Mouse (Mus musculus) limb, embryonic 14.5 days (tissue): ENCODE results near the gene Spock1. TPM values are rescaled to one million over a fixed set of nuclear protein-coding genes. Genes with fewer than 3 reads are reported as not detected.

ENCODE experiments used
- ATAC-seq: fragments of 200-750 bp; cut with Nextera tagmentation; 2 replicates; pipeline ENCODE4 v1.8.0; 2017; ENCODE audit warnings: low read depth, moderate number of reproducible peaks, moderate TSS enrichment; ENCODE audit not compliant: low FRiP score
- DNase-seq: peaks from one replicate; pipeline ENCODE4 v3.0.0-alpha.2; 2015; ENCODE audit warnings: low spot score
- H3K27ac ChIP-seq: fragments of 300-500 bp; sonication (generic); replicated peaks from 2 replicates; pipeline ENCODE4 v1.5.1; 2014; ENCODE audit warnings: low read depth, mild to moderate bottlenecking, low read length, moderate library complexity, mixed read lengths
- H3K27me3 ChIP-seq: fragments of 300-500 bp; sonication (generic); 2 replicates; pipeline ENCODE4 v1.6.1; 2014; ENCODE audit warnings: low read length, mixed read lengths; ENCODE audit not compliant: control insufficient read depth, insufficient read depth
- H3K36me3 ChIP-seq: fragments of 300-500 bp; sonication (generic); 2 replicates; pipeline ENCODE4 v1.6.1; 2014; ENCODE audit warnings: mild to moderate bottlenecking, low read length, moderate library complexity, mixed read lengths; ENCODE audit not compliant: control insufficient read depth, insufficient read depth
- H3K4me1 ChIP-seq: fragments of 300-500 bp; sonication (generic); 2 replicates; pipeline ENCODE4 v1.6.1; 2014; ENCODE audit warnings: antibody characterized with exemption, low read length, mixed read lengths; ENCODE audit not compliant: control insufficient read depth, insufficient read depth
- H3K4me2 ChIP-seq: fragments of 300-500 bp; sonication (generic); replicated peaks from 2 replicates; pipeline ENCODE4 v1.6.1; 2014; ENCODE audit warnings: low read depth, mild to moderate bottlenecking, low read length, moderate library complexity; ENCODE audit not compliant: severe bottlenecking
- H3K4me3 ChIP-seq: fragments of 300-500 bp; sonication (generic); replicated peaks from 2 replicates; pipeline ENCODE4 v1.5.1; 2014; ENCODE audit warnings: low read length
- H3K9ac ChIP-seq: fragments of 300-500 bp; sonication (generic); 2 replicates; pipeline ENCODE4 v1.6.1; 2014; ENCODE audit warnings: mild to moderate bottlenecking, low read depth, low read length, moderate library complexity; ENCODE audit not compliant: severe bottlenecking
- H3K9me3 ChIP-seq: fragments of 300-500 bp; sonication (generic); 2 replicates; pipeline ENCODE4 v1.6.1; 2016; ENCODE audit warnings: low read length; ENCODE audit not compliant: control insufficient read depth
- POLR2A ChIP-seq: fragments of 200-500 bp; IDR thresholded peaks from 2 replicates; pipeline ENCODE4 v1.8.0; 2012; ENCODE audit warnings: inconsistent platforms, mild to moderate bottlenecking, moderate library complexity, borderline replicate concordance; ENCODE audit not compliant: insufficient read depth, insufficient read length; ENCODE audit errors: extremely low read depth
- WGBS: fragments of 180-500 bp; shearing (Covaris S2); extraction: QIAGEN DNeasy Blood & Tissue Kit; methylation state at CpG from one replicate; pipeline ENCODE4 v1.1.7; 2014; 5-methylcytosine and 5-hydroxymethylcytosine counted together
- polyA plus RNA-seq, 2 experiments: library from polyadenylated mRNA; depleted of rRNA in 1 of 2; stranded (reverse) in 1 of 2; unstranded in 1 of 2; fragments of >200 nt; fragmentation: Nextera tagmentation in 1 of 2; extraction: Ambion mirVana in 1 of 2; gene quantifications; 2 replicates each; pipeline versions ENCODE4 v1.2.1 to v1.2.3; 2012 to 2014

Gene Spock1
- polyA plus RNA-seq, 2 experiments, result 1.6 to 2.1 TPM

- Histone ChIP-seq H3K9ac (no peak overlapping the region), H3K4me3 (no peak overlapping the region), H3K27ac (no peak overlapping the region), H3K27me3 (peaks cover 7% of the 10 kb centered on the region; the same call in 1 of the 2 replicates), H3K36me3 (no peaks in the 10 kb centered on the region), H3K9me3 (no peaks in the 10 kb centered on the region), H3K4me2 (no peak overlapping the region), H3K4me1 (peaks cover 10% of the 10 kb centered on the region; the same call in 1 of the 2 replicates)
- 79% methylated on average over 1 of the region's 1 CpGs for WGBS
- no peak for TF ChIP-seq POLR2A
- no peak for ATAC-seq
- DNase-seq, result no peak
Observed at GRCm38 (mm10) chr13:57673399-57673798, 234.7 kb downstream of the Spock1 start.

- Histone ChIP-seq H3K27me3 (peaks cover 7% of the 10 kb centered on the region; the same call in 1 of the 2 replicates), H3K4me2 (no peak overlapping the region), H3K9ac (no peak overlapping the region), H3K4me1 (peaks cover 10% of the 10 kb centered on the region; the same call in 1 of the 2 replicates), H3K36me3 (no peaks in the 10 kb centered on the region), H3K27ac (no peak overlapping the region), H3K4me3 (no peak overlapping the region), H3K9me3 (no peaks in the 10 kb centered on the region)
- ATAC-seq (no peak), DNase-seq (no peak)
- TF ChIP-seq POLR2A, result no peak
- 59% methylated on average over 3 of the region's 3 CpGs for WGBS
Observed at GRCm38 (mm10) chr13:57672762-57673161, 235.4 kb downstream of the Spock1 start.

- H3K4me3 ChIP-seq, result no peak overlapping the region
- peaks cover 7% of the 10 kb centered on the region; the same call in 1 of the 2 replicates for H3K27me3 ChIP-seq
- no peak for ATAC-seq
- peaks cover 17% of the 10 kb centered on the region for H3K4me1 ChIP-seq
- no peak for TF ChIP-seq POLR2A
- no peaks in the 10 kb centered on the region for H3K9me3 ChIP-seq
- H3K27ac ChIP-seq, result no peak overlapping the region
- H3K36me3 ChIP-seq, result no peaks in the 10 kb centered on the region
- WGBS, result 28% methylated on average over 9 of the region's 9 CpGs
- no peak for DNase-seq
- H3K4me2 ChIP-seq, result no peak overlapping the region
- H3K9ac ChIP-seq, result no peak overlapping the region
Observed at GRCm38 (mm10) chr13:57671919-57672318, 236.2 kb downstream of the Spock1 start.

GRCm38 (mm10) chr13:57671322-57671721 is 236.8 kb downstream of the Spock1 start:
- H3K4me1 ChIP-seq, result peaks cover 23% of the 10 kb centered on the region
- DNase-seq, result no peak
- no peak overlapping the region for H3K9ac ChIP-seq
- ATAC-seq, result no peak
- H3K9me3 ChIP-seq, result no peaks in the 10 kb centered on the region
- H3K27ac ChIP-seq, result no peak overlapping the region
- TF ChIP-seq POLR2A, result no peak
- H3K4me3 ChIP-seq, result no peak overlapping the region
- H3K27me3 ChIP-seq, result peaks cover 7% of the 10 kb centered on the region; the same call in 1 of the 2 replicates
- H3K36me3 ChIP-seq, result no peaks in the 10 kb centered on the region
- no peak overlapping the region for H3K4me2 ChIP-seq
- 50% methylated on average over 5 of the region's 5 CpGs for WGBS

GRCm38 (mm10) chr13:57667621-57668020 is 240.5 kb downstream of the Spock1 start:
- ATAC-seq, result no peak
- Histone ChIP-seq H3K36me3 (no peaks in the 10 kb centered on the region), H3K27me3 (0 out of 2 replicates have a peak, but pooled peaks cover 7% of the 10 kb centered on the region), H3K9me3 (no peaks in the 10 kb centered on the region), H3K4me2 (no peak overlapping the region), H3K9ac (no peak overlapping the region), H3K4me3 (no peak overlapping the region), H3K4me1 (peaks cover 23% of the 10 kb centered on the region), H3K27ac (no peak overlapping the region)
- TF ChIP-seq POLR2A, result no peak
- peak; percentile 28 for DNase-seq
- WGBS, result 12% methylated on average over 3 of the region's 3 CpGs

GRCm38 (mm10) chr13:57666173-57666842 is 241.8 kb downstream of the Spock1 start:
- Histone ChIP-seq H3K4me2 (no peak overlapping the region), H3K4me1 (peaks cover 16% of the 10 kb centered on the region; the same call in 1 of the 2 replicates), H3K9me3 (no peaks in the 10 kb centered on the region), H3K27ac (no peak overlapping the region), H3K27me3 (0 out of 2 replicates have a peak, but pooled peaks cover 4% of the 10 kb centered on the region), H3K36me3 (no peaks in the 10 kb centered on the region), H3K4me3 (no peak overlapping the region), H3K9ac (no peak overlapping the region)
- no peak for DNase-seq
- no peak for TF ChIP-seq POLR2A
- no peak for ATAC-seq
- WGBS, result 52% methylated on average over 9 of the region's 9 CpGs
